Mouse (Mus musculus) heart, embryonic 12.5 days (tissue): ENCODE data around the gene Tra2b. TPM values are rescaled to one million over a fixed set of nuclear protein-coding genes. Genes with fewer than 3 reads are reported as not detected.
"Not testable (repeated sequence)": the region's sequence is repeated elsewhere in the genome, so short reads cannot be mapped to it uniquely, and the experiment has no call there.

Source experiments
- ATAC-seq: fragments of 200-750 bp; cut with Nextera tagmentation; 2 replicates; pipeline ENCODE4 v1.8.0; 2017; ENCODE audit warnings: moderate TSS enrichment, moderate library complexity; ENCODE audit not compliant: insufficient number of reproducible peaks, low FRiP score
- H3K27ac ChIP-seq: fragments of 300-500 bp; sonication (generic); 2 replicates; pipeline ENCODE4 v1.5.1; 2016; ENCODE audit warnings: mild to moderate bottlenecking, moderate library complexity; ENCODE audit not compliant: poor library complexity, severe bottlenecking
- H3K27me3 ChIP-seq: fragments of 300-500 bp; sonication (generic); replicated peaks from 2 replicates; pipeline ENCODE4 v1.6.1; 2016; ENCODE audit warnings: mild to moderate bottlenecking, moderate library complexity
- H3K36me3 ChIP-seq: fragments of 300-500 bp; sonication (generic); 2 replicates; pipeline ENCODE4 v1.6.1; 2016; ENCODE audit warnings: mild to moderate bottlenecking, moderate library complexity
- H3K4me1 ChIP-seq: fragments of 300-500 bp; sonication (generic); replicated peaks from 2 replicates; pipeline ENCODE4 v1.6.1; 2016; ENCODE audit warnings: mild to moderate bottlenecking
- H3K4me2 ChIP-seq: fragments of 300-500 bp; sonication (generic); 2 replicates; pipeline ENCODE4 v1.6.1; 2016; ENCODE audit warnings: mild to moderate bottlenecking, moderate library complexity
- H3K4me3 ChIP-seq: fragments of 300-500 bp; sonication (generic); 2 replicates; pipeline ENCODE4 v1.5.1; 2016; ENCODE audit warnings: mild to moderate bottlenecking
- H3K9ac ChIP-seq: fragments of 300-500 bp; sonication (generic); 2 replicates; pipeline ENCODE4 v1.6.1; 2016; ENCODE audit warnings: mild to moderate bottlenecking, moderate library complexity
- H3K9me3 ChIP-seq: fragments of 300-500 bp; sonication (generic); replicated peaks from 2 replicates; pipeline ENCODE4 v1.6.1; 2016; ENCODE audit warnings: mild to moderate bottlenecking, moderate library complexity
- WGBS: fragments of 180-500 bp; shearing (Covaris S2); methylation state at CpG from one replicate; pipeline ENCODE4 v1.1.7; 2016; 5-methylcytosine and 5-hydroxymethylcytosine counted together
- polyA plus RNA-seq: library from polyadenylated mRNA; unstranded; fragments of >200 nt; fragmentation: Nextera tagmentation; extraction: Ambion mirVana; gene quantifications from 2 replicates; pipeline ENCODE4 v1.2.1, GENCODE M21; 2016

The Tra2b gene
- polyA plus RNA-seq, 1 experiment from 2014 or later = 236 TPM

DNA sequence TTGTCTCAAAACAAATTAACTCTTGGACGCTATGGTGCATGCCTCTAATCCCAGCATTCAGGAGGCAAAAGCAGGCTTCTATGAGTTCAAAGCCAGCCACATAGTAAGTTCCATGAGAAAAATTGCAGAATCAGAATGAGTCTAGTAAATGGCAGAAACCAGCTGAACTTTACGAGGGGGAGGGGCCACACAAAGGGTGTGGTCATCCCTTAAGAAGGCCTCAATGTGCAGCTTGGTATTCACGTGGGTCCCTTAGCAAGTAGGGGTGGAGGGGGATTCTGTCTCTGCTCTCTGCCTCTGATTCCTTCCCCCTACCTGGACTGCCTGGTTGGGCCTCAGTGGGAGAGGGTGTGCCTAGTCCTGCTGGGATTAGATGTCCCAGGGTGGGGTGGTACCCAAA is 4.7 kb upstream of the Tra2b start:
- H3K36me3 ChIP-seq = no peaks in the 10 kb centered on the region
- no peak for ATAC-seq
- H3K4me2 ChIP-seq = no peak overlapping the region
- no peak overlapping the region for H3K9ac ChIP-seq
- H3K27ac ChIP-seq = no peak overlapping the region
- no peaks in the 10 kb centered on the region for H3K4me1 ChIP-seq
- H3K27me3 ChIP-seq = no peaks in the 10 kb centered on the region
- WGBS = 71% methylated on average over 3 of the region's 3 CpGs
- H3K4me3 ChIP-seq = no peak overlapping the region
- H3K9me3 ChIP-seq = peaks cover 13% of the 10 kb centered on the region; the same call in 1 of the 2 replicates

DNA sequence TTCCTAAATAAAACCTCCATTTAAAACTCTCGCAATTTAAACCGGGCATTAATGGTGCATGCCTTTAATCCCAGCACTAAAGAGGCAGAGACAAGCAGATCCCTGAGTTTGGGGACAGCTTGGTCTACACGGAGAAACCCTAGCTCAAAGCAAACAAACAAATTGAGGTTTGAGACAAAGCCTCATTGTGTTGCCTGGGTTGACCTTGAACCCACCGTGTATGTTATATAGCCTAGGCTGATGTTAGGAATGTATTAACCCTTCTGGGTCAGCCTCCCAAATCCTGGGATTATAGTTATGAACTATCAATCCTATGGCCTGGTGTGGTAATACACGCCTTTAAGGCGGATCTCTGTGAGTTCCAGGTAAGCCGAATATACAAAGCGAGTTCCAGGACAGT is 579 bp upstream of the Tra2b start:
- peak overlapping the region; percentile 89 for H3K4me3 ChIP-seq
- peak overlapping the region; percentile 79 for H3K9ac ChIP-seq
- H3K4me2 ChIP-seq = peak overlapping the region; percentile 91
- H3K36me3 ChIP-seq = no peaks in the 10 kb centered on the region
- H3K4me1 ChIP-seq = peaks cover 9% of the 10 kb centered on the region
- H3K27ac ChIP-seq = peak overlapping the region; percentile 98; the same call in 1 of the 2 replicates
- 41% methylated on average over 8 of the region's 8 CpGs for WGBS
- no peak for ATAC-seq
- 0 out of 2 replicates have a peak, but pooled peaks cover 2% of the 10 kb centered on the region for H3K9me3 ChIP-seq
- no peaks in the 10 kb centered on the region for H3K27me3 ChIP-seq

GRCm38 (mm10) chr16:22264962-22265848 is 600 bp downstream of the Tra2b start:
- Histone ChIP-seq H3K27me3 (no peaks in the 10 kb centered on the region), H3K27ac (peak overlapping the region; percentile 98), H3K9ac (peak overlapping the region; percentile 99), H3K4me3 (peak overlapping the region; percentile 89), H3K36me3 (no peaks in the 10 kb centered on the region), H3K9me3 (0 out of 2 replicates have a peak, but pooled peaks cover 2% of the 10 kb centered on the region), H3K4me1 (peaks cover 14% of the 10 kb centered on the region), H3K4me2 (peak overlapping the region; percentile 91)
- peak; percentile 75 for ATAC-seq
- WGBS = under 1% methylated on average over 76 of the region's 81 CpGs

GRCm38 (mm10) chr16:22264232-22264961 is 1.4 kb downstream of the Tra2b start:
- ATAC-seq = no peak
- Histone ChIP-seq H3K9ac (peak overlapping the region; percentile 99), H3K4me1 (peaks cover 14% of the 10 kb centered on the region), H3K4me3 (peak overlapping the region; percentile 89), H3K4me2 (peak overlapping the region; percentile 91), H3K9me3 (0 out of 2 replicates have a peak, but pooled peaks cover 2% of the 10 kb centered on the region), H3K27me3 (no peaks in the 10 kb centered on the region), H3K27ac (peak overlapping the region; percentile 98), H3K36me3 (no peaks in the 10 kb centered on the region)
- under 1% methylated on average over 16 of the region's 16 CpGs for WGBS

DNA sequence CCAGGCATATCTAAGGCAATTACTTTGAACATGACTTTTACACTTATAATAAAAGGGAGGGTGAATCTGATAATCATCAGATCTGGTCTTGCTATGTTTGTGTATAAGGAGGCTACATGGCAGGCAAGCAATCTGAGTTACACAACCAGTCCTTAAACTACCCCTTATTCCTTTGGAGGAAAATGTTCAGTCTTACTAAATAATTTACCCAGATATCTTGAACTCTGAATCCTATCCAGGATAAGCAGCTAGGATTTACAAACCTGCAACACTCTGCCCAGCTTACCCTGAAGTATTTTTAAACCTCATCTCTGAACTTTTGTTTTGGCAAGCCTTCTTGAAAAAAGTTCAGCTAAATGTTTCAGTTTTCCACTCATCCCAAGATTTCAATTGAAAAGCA is 2.7 kb downstream of the Tra2b start:
- H3K27me3 ChIP-seq = no peaks in the 10 kb centered on the region
- peak overlapping the region; percentile 89 for H3K4me3 ChIP-seq
- H3K9me3 ChIP-seq = no peaks in the 10 kb centered on the region
- no peak overlapping the region for H3K27ac ChIP-seq
- H3K4me1 ChIP-seq = peaks cover 16% of the 10 kb centered on the region
- H3K9ac ChIP-seq = peak overlapping the region; percentile 65
- no peaks in the 10 kb centered on the region for H3K36me3 ChIP-seq
- ATAC-seq = no peak
- H3K4me2 ChIP-seq = peak overlapping the region; percentile 91

GRCm38 (mm10) chr16:22261563-22261962 is 4.2 kb downstream of the Tra2b start:
- no peak overlapping the region for H3K4me2 ChIP-seq
- H3K9me3 ChIP-seq = no peaks in the 10 kb centered on the region
- H3K27me3 ChIP-seq = no peaks in the 10 kb centered on the region
- WGBS = 83% methylated on average over 2 of the region's 2 CpGs
- peaks cover 19% of the 10 kb centered on the region for H3K4me1 ChIP-seq
- no peak overlapping the region for H3K9ac ChIP-seq
- no peak overlapping the region for H3K27ac ChIP-seq
- no peak for ATAC-seq
- no peak overlapping the region for H3K4me3 ChIP-seq
- H3K36me3 ChIP-seq = no peaks in the 10 kb centered on the region

GRCm38 (mm10) chr16:22260423-22261143 is 5.2 kb downstream of the Tra2b start:
- no peaks in the 10 kb centered on the region for H3K27me3 ChIP-seq
- H3K4me3 ChIP-seq = no peak overlapping the region
- no peak for ATAC-seq
- H3K4me2 ChIP-seq = 0 out of 2 replicates have a peak overlapping the region, but pooled peaks have one; percentile 24
- no peak overlapping the region for H3K27ac ChIP-seq
- WGBS = 56% methylated on average over 3 of the region's 3 CpGs
- no peaks in the 10 kb centered on the region for H3K36me3 ChIP-seq
- H3K4me1 ChIP-seq = peaks cover 22% of the 10 kb centered on the region
- no peaks in the 10 kb centered on the region for H3K9me3 ChIP-seq
- H3K9ac ChIP-seq = no peak overlapping the region

GRCm38 (mm10) chr16:22252255-22252654 is 13.6 kb downstream of the Tra2b start:
- H3K27me3 ChIP-seq, H3K27ac ChIP-seq, H3K4me1 ChIP-seq, H3K9ac ChIP-seq, ATAC-seq, H3K4me2 ChIP-seq, H3K4me3 ChIP-seq, H3K9me3 ChIP-seq: not testable (repeated sequence)
- H3K36me3 ChIP-seq = peaks cover 43% of the 10 kb centered on the region
- 88% methylated on average over 6 of the region's 6 CpGs for WGBS

DNA sequence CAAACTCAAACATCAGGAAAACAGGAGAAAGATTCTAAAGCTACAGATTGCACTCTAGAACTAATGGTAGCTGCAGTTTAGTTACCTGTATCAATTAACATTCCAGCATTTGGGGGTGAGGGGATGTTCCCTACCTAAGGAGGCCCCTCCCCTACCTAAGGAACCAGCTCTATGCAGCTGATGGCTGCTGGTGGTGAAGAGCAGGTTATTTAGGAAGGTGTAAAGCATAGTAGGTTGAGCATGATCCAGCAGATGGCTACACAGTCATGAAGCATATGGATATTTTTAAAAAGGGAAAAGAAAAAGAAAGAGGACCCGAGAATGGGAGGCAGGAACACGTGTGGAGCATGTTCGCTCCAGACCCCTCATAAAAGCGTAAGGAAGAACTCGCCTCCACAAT is 15.5 kb downstream of the Tra2b start:
- no peak for ATAC-seq
- WGBS = 96% methylated on average over 5 of the region's 5 CpGs
- peaks cover 46% of the 10 kb centered on the region for H3K36me3 ChIP-seq

DNA sequence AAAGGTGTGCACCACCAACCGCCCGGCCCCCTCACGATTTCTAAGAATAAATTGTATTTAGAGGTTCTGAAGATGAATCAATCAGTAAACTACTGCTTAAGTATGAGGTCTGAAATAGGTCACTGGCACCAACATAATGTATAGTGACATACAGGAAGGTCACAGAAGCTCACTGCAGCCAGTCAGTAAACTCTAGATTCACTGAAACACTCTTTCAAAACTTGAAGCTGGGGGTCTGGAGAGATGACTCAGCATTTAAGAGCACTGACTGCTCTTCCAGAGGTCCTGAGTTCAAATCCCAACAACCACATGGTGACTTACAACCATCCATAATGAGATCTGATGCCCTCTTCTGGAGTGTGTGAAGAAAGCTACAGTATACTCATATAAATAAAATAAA is 16.1 kb downstream of the Tra2b start:
- H3K27ac ChIP-seq = no peak overlapping the region
- no peaks in the 10 kb centered on the region for H3K27me3 ChIP-seq
- peaks cover 52% of the 10 kb centered on the region for H3K36me3 ChIP-seq
- WGBS = 94% methylated on average over 3 of the region's 3 CpGs
- no peak overlapping the region for H3K9ac ChIP-seq
- ATAC-seq = no peak
- 0 out of 2 replicates have a peak, but pooled peaks cover 3% of the 10 kb centered on the region for H3K4me1 ChIP-seq
- no peak overlapping the region for H3K4me3 ChIP-seq
- H3K9me3 ChIP-seq = no peaks in the 10 kb centered on the region
- no peak overlapping the region for H3K4me2 ChIP-seq

More for the DNA sequence above, 15.5 kb downstream of the Tra2b start:
- Histone ChIP-seq H3K4me1 (0 out of 2 replicates have a peak, but pooled peaks cover 5% of the 10 kb centered on the region), H3K9ac (no peak overlapping the region), H3K27ac (no peak overlapping the region), H3K9me3 (no peaks in the 10 kb centered on the region), H3K27me3 (no peaks in the 10 kb centered on the region), H3K4me3 (no peak overlapping the region), H3K4me2 (no peak overlapping the region)
